In genomic region chr11:95572227-95572626, GRCm38 (mm10) we compare ENCODE assay signal across 13 mouse cellular contexts. TPM values are rescaled to one million over a fixed set of nuclear protein-coding genes. Genes with fewer than 3 reads are reported as not detected.
"Had no signal": no experiment of that assay in that cellular context is flagged by ENCODE, and none has a peak within 500 bp of the region (broad histone marks: within the 10 kb centered on the region; RNA-seq: fewer than 3 reads in every experiment).

No protein-coding gene starts in this region.

- H3K36me3 ChIP-seq: liver, embryonic 13.5 days; midbrain, embryonic 13.5 days had no signal

- H3K9ac ChIP-seq: liver, embryonic 13.5 days; liver, postnatal 0 days had no signal

- DNase-seq: kidney, adult 8-10 months; kidney, postnatal 25 days; liver; liver, embryonic 13.5 days; liver, postnatal 0 days; lung, postnatal 36 days; right cerebral cortex, adult 18-20 months; right cerebral cortex, postnatal 25 days; thymus, postnatal 36 days had no signal

- ATAC-seq: liver, postnatal 0 days; midbrain, embryonic 13.5 days had no signal

- H3K27ac ChIP-seq: left cerebral cortex, adult 2 months; liver, embryonic 13.5 days; midbrain, embryonic 13.5 days had no signal

- H3K9me3 ChIP-seq: liver, embryonic 13.5 days; midbrain, embryonic 13.5 days had no signal

- H3K4me3 ChIP-seq: left cerebral cortex, adult 2 months; liver, embryonic 13.5 days; midbrain, embryonic 13.5 days had no signal

- H3K4me2 ChIP-seq: liver, embryonic 13.5 days; midbrain, embryonic 13.5 days had no signal

RNA-seq across cellular contexts. Expression of gene Ngfr, which starts 15.3 kb away (rescaled TPM):
- total RNA-seq: megakaryocyte progenitor cell, adult 5-6 weeks had no signal

RNA-seq across cellular contexts. Expression of gene Nxph3, which starts 57.9 kb away (rescaled TPM):
- total RNA-seq: megakaryocyte progenitor cell, adult 5-6 weeks had no signal
- polyA plus RNA-seq: liver, postnatal 0 days; thymus, postnatal 0 days had no signal
